Mouse (Mus musculus) retina, postnatal 7 days (tissue): Measurements from ENCODE around the gene Nudcd3.
A peak's percentile ranks its signal among the peaks of the same experiment; 100 is the strongest.

Source experiments
- DNase-seq: peaks from one replicate; pipeline ENCODE4 v3.0.0-alpha.2; 2012; ENCODE audit warnings: low read depth, low spot score

Nudcd3 gene

DNA sequence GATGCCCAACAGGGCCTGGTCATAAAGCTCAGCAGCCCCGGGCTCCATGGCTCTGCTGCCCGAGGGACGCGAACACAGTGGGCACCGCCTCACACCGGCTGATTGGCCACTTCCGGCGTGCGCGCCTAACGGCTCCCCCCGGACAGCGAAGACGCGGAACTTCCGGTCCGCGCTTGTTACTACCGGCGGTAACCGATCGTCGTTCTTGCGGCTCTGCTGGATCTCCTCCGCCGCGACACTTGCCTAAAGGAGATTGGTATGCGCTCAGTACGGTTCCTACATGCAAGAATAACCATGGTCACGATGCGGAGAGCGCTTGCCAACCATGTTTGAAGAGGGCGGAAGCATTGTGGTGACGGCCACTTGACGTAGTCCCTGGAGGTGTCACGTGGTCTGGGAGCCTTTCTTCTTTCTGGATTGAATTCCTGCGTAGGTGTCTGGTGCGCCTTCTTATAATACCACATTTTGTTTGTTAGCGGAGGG lies at the start of gene Nudcd3:
Gene Nudcd3 (minus strand): TSS at position 329 of the 483 bp plus-strand sequence.
- peak; percentile 79 for DNase-seq

DNA sequence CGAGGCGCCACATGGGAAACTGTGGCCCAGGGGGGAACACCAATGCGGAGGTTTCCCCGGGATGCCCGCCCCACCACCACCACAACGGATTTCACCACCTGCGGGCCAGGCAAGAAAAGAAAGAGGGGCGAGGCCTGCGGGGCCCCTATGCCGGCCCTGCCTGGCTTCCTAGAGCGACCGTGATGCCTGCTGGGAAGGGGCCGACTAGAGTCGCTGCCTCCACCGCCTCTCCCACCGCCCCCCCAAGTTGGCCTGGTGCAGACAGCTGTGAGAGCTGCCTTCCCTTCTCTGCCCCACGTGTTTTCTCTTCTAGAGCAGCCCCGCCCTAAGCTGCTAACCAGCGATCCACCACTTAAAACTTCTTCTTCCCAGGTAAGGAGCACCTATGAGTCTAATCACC lies 44.5 kb upstream of the Nudcd3 start:
- no peak for DNase-seq

DNA sequence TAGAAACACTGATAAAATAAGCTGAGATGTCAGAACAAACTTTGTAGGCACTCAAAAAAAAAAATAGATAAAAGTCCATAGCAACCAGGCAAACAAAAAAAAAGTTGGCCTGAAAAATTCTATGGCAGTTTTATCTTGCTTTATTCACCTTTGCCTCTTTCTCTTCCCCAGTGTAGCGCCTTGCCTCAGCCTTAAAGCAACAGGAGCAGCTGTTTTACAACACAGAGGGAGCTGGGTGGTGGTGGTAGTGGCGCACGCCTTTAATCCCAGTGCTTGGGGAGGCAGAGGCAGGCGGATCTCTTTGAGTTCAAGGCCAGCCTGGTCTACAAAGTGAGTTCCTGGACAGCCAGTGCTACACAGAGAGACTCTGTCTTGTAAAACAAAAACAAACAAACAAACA lies 32.8 kb upstream of the Nudcd3 start:
- DNase-seq = no peak

DNA sequence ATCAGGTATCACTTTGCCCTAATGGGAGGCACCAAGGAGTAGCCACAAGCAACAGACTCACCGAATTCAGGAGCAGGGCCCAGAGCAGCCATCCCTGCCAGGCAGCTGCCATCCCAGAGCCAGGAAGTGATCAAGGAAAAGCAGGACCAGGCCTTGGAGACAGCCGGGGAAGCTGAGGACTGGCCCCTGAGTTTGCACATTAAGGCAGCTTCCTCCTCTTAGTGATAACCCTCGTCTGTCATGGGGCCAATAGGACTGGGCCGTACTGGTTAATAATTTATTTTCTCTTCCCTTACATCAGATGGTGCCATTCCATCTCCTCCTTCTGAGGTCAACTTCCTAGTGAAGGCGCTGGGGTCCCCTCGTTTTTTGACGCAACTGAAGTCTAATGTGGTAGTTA lies 29.8 kb upstream of the Nudcd3 start, which contains the start of gene Npc1l1:
Gene Npc1l1 (minus strand): TSS at position 132 of the 400 bp plus-strand sequence.
- DNase-seq = no peak

DNA sequence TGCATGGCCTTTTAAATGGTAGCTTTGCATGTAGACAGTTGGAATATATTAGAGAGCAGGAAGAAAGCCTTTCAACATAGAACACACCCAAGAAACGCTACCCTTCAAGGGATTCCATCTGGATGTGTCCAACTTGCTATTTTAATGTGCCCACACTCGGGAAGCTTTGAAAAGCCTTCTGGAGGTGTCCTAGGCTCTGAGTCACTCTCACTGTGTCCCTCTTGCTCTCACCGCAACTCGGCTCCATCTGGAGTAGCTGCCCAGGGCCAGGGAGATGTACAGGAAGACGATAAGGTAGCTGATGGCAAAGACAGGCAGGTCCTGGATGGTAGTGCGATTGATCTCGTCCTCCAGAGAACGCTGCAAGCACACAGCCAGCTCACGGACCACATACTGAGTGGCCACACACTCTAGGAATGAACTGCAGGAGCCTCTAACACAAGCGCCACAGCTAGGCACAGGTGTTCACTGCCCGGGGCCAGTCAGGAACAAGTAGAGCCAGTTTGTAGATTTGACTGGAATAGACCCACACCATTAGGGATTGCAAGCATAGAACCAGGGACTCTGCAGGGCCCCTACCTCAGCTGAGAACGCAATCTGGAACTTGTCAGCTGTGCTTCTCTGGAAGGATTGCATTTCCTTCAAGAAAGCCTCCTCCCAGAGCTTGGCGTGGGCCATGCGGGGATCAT lies 24.5 kb upstream of the Nudcd3 start:
- DNase-seq = no peak

DNA sequence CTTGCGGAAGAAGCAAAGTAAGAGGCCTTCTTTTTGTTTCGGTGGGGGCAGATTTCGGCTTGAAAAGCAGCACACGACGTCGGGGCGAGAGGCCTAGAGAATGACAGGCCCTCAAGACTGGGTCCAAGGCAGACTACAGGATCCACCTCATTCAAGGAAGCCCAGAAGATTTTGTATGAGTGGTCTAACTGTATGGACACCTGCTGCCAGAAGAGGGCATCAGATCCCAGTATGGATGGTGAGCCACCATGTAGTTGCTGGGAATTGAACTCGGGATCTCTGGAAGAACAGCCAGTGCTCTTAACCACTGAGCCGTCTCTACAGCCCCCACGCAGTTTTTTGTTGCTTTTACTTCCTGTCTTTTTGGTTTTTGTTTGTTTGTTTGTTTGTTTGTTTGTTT lies 22.0 kb upstream of the Nudcd3 start:
- DNase-seq = no peak

DNA sequence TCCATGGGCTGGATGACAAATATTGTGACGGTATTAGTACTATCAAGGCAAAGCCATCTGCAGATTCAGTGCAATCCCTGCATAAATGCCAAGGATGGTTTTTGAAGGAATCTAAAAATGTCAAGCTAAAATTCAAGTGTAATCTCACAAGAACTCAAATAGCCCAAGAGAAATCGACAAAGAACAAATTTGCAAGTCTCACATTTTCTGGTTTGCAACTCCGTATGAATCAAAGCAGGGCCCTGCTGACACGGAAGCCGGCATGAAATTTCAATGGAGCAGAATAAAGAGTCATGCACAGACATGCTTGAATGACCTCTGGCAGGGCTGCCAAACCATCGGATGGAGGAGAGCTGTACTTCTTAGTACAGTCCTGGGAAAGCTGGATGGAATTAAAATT lies 19.8 kb upstream of the Nudcd3 start:
- DNase-seq = no peak

DNA sequence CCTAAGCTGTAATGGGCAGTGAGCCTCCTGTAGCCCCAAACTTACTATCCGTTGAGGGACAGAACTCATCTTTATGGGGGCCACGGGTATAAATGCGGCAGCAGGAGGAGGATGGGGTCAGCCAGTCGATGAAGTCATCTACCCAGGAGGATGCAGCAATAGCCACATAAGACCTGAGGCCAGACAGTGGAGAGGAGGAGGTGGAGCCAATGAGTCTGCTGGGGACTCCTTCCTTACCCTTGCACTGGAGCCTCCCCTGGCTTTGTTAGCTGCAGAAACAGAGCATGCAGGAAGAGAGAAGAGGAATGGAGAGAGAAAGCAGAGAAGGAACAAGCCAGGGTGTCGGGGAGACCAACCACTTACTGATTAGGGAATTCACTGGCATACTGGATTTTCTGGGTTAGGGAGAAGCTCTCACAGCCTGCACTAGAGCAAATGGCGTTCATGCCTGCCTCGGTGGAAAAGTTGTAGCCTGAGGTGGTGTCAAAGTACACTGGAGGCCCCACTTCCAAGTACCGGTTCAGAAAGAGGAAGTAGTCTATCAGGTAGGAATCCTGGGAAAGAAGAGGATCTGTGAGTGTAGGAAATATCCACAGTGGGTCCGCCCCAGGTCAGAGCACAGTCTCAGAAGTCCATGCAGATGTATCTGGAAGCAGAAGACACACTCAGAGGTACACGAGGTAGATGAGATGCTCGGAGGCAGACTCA lies 18.1 kb upstream of the Nudcd3 start:
- no peak for DNase-seq

DNA sequence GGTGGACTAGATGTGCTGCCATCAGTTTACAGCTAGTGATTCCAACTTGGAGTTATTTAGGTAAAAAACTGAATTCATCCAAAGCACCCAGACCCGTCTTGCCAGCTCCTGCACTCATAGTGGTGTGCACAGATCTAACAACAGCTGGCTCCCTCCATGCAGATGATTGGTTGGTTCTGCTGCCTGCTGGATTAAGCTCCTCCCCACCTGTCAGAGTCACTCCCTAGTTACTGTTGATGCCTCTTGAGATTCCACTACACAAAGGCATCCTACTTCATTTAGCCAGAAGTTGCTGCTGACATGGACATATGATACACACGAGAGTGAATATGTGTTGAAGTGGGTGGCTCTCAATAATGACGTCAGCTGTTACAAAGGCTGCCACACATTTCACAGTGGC lies 16.6 kb upstream of the Nudcd3 start:
- DNase-seq = no peak

DNA sequence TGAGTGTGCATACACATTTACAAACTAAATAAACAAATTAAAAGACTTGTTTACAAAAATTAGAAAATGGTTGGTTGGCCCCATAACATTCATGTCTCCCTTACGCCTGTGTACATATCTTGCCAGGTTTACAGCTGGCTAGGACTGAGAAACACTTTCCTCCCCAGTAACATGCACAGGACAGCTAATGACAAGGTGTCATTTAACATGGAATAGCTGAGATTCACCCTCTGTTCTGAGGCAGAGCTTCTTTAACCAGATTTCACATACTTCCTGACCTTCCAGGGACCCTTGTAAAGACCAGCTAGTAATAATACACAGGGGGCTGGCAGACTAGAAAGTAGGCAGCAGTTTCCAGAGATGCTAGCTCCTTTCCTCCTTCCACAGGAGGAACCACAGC lies 7.9 kb upstream of the Nudcd3 start:
- no peak for DNase-seq

DNA sequence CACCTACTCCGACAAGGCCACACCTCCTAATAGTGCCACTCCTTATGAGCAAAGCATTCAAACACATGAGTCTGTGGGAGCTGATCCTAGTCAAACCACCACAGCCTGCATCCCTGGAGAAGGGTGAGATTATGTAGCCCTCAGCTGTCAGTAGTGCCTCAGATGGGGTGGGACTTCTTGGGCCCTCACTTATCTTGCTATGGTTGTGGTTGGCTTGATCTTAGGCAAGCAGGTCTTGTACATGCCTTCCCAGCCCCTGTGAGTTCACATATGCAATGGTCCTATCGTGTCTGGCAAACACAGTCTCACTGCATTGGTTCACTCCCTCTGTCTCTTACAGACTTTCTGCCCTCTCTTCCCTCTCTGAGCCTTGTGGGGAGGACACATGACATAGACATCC lies 6.9 kb upstream of the Nudcd3 start:
- no peak for DNase-seq

DNA sequence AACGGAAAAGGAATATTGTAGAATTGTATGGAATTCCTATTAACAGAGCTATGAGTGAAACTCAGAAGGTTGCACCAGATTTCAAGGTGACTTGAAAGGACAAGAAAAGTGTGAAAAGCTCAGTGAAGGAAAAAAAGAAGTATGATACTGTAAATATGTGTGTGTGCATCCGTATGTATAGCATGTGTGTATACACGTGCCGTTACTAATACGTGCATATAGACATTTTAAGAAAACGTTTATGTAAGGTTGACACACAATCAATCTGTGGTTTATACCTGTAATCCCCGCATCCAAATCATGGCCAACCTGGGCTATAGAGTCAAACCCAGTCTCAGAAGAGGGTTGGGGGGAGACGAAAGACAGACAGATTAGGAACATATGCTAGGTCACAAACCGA lies 355 bp upstream of the Nudcd3 start:
- no peak for DNase-seq

DNA sequence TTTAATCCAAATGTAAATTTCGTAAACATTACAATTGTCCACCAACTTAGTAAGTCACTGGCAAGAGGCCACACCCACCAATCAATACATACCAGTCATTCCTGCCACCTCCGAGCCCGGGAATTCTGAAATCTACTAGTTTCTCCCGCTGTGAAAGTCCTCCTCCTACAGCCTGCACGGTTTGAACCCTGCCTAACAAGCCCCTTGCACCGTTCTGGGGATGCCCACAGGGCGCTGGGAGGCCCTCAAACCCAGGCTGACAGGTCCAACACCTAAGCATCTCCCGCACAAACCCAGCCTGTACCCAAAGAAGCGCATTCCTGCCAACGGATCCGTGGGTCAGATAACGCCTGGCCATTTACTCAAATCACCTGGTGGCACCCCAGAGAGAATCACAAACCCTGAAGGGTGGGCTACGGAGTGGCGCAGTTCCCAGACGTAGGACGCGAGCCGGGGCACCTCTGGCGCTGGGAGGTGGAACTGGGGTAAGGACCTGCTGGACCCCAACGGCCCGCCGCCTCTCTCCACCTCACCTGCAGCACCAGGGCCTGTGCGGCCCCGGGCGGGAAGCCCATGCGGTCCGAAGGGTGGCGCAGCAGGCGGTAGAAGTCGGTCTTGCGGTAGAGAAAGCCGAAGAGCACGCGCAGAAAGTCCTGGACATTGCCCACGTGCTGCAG lies 667 bp downstream of the Nudcd3 start, which contains the start of gene A730071L15Rik:
Gene A730071L15Rik (plus strand): TSS at position 620 of the 677 bp plus-strand sequence.
- DNase-seq = no peak

DNA sequence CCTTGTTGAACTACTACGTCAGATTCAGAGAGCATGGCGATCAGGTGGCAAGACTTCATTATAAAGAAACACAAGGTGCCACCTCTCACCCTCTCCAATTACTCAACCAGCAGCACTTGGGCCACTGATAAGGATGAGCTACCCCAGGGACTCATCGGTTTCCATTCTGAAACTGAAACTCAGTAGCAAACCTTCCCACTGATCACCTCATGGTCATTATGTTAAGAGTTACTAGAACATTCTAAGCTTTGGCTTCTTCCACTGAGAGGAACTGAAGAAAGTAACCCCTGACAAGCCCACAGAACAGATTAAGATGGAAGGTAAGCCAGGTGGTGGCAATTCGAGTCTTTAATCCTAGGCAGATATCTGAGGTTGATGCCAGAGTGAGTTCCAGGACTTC lies 1.8 kb downstream of the Nudcd3 start:
- DNase-seq = no peak

DNA sequence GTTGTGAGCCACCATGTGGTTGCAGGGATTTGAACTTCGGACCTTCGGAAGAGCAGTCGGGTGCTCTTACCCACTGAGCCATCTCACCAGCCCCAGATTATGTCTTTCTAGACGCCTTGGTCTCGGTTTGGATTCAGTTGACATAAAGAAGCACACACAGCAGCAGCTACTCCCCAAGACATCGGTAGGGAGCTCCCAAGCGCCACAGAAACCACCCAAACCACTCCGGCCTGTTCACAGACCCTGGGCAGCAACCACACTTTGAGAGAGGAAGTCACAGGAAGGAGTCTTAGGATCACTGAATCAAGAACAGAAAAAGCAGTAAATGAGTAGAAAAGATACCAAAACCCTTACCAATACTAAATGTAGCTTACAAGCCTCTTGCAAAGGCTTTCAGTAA lies 3.4 kb downstream of the Nudcd3 start:
- DNase-seq = no peak

DNA sequence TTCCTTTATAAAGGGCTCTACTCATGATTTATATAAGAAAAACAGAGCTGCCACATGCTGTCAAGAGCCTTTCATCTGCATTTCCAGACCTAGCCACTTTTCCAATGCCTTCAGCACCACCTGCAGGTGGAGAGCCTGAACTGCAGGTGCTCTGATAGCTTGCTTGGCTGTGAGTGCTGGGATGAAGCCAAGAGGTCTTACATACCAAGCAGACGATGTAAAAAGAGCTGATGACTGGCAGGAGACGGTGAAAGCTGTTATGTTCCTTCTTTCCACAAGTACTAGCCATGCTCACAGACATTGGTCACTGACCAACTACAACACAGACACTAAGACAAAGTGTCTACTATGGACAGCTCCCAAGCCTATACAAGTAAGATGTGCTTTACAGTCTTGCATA lies 12.3 kb downstream of the Nudcd3 start:
- DNase-seq = peak; percentile 88

DNA sequence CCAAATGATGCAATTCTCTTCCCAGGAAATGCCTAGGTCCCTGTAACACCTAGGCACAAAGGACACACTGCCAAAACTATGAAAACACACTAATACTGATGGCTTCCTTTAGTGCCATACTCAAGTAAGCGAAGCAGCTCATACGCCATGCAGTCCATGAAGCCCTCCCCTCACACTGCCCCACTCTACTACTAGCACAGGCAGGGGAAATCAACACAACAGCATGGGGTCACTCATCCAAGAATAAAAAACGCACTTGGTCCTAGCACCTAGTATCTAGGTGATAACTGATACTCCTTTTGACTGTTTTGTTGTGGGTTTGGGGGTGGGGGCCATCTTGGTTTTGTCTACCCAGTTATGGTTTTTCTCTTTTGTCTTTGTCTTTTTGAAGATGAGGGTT lies 12.8 kb downstream of the Nudcd3 start:
- no peak for DNase-seq

DNA sequence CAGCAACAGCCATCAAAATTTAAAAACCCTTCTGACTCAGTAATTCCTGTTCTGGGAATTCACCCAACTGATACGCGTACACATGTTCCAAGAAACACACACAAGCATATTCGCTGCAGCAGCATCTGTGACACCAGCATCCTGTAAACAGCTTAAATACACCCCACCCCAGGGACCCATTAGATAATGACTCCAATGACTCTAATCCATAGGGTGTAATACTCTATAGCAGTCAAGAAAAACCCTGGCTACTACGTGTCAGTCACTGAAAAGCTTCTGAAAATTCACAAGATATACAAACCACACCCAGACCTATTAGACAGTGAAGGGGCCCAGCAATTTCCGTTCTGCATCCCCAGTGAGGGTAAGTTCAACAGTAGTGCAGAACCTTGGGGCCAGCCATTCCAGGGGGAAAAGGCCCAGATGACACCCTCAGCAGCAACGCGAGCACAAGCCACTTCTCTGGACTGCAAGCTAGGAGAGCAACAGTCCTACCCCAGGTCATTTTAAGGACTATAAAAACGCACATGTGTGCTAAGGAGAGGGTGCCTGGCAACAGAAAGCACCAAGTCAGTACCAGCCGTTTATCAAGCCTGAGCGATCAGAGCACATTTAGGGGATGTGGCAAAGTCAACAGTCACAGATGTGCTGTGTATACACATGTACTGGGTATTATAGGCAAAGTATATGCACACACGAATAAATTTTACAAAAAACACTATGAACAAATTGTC lies 15.8 kb downstream of the Nudcd3 start:
- DNase-seq = no peak

DNA sequence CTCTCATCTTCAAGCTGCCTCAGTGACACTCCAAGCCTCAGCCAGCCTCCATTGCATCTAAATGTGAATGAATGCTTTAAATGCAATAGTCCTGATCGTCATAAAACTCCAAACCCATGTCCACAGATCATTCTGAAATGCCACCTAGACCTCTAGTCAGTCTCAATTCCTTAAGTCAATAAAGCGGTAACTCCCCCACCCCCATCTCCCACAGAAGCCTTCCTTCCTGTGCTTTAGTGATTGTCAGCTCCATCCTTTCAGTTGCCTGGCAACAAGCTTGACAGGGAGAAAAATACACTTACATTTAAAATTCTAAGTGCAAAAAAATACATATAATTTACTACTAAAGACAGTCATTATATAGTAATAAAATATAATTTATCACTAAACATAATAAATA lies 17.0 kb downstream of the Nudcd3 start:
- no peak for DNase-seq

DNA sequence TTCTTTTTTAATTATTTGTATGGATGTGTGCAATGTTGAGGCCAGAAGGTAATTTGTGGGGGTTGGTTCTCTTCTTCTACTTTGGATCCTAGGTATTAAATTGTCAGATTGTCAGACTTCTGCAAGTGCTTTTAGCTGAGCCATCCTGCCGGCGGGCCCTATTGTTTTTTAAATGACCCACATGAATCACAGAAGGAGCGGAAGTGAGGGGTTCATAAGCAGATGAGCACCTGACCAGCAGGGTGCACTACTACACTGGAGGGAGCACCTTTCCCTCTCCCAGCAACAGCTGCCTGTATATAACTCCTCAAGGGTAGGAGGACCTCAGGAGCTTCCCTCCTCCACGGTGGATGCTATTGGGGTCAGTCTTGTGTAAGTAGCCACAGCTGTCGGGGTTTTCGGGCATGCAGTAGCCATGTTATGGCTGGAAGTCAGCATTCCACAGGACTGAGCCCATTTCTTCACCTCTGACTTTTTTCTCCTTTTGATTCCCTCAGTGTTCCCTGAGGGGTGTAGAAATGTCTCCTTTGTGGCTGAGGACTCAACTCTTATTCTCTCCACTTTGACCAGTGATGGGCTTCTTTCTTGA lies 19.3 kb downstream of the Nudcd3 start:
- DNase-seq = no peak

DNA sequence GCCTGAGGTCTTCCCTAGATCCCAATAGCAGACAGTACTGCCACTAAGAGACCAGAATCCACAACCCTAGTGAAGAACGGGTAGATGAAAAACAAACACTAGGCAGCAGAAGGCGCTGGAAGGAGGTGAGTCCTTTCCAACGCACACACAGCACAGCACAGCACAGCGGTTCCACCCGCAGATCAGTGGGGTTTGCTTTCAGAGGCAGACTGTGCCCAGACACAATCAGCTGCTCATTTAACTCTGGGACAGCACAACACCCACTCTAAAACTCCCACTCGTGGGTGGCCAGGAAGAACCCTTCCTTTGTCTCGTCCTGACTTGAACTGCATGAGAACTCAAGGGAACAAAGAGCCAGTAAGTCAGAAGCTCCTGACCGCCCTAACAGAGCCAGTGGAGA lies 21.0 kb downstream of the Nudcd3 start:
- DNase-seq = no peak
